Mouse (Mus musculus): ENCODE results near the gene 9130213A22Rik.

Gene 9130213A22Rik

GRCm38 (mm10) chr11:69122336-69122951 is at the start of gene 9130213A22Rik:
9130213A22Rik (minus strand) TSS chr11:69122589.
- peak; percentile 82 for DNase-seq (ENCODE audit: low read depth, low spot score)

- peak; percentile 90 for DNase-seq (ENCODE audit: low read depth, low spot score)
Observed at GRCm38 (mm10) chr11:69171626-69172025, 49.2 kb upstream of the 9130213A22Rik start.

- no peak for DNase-seq (ENCODE audit: low read depth, low spot score)
Observed at GRCm38 (mm10) chr11:69169313-69169712, 46.9 kb upstream of the 9130213A22Rik start.

- no peak for DNase-seq (ENCODE audit: low read depth, low spot score)
Observed at GRCm38 (mm10) chr11:69156800-69157199, 34.4 kb upstream of the 9130213A22Rik start, which contains the start of gene Alox12b. Alox12b (plus strand) TSS chr11:69156989.

GRCm38 (mm10) chr11:69155351-69155750 is 33.0 kb upstream of the 9130213A22Rik start:
- no peak for DNase-seq (ENCODE audit: low read depth, low spot score)

DNA sequence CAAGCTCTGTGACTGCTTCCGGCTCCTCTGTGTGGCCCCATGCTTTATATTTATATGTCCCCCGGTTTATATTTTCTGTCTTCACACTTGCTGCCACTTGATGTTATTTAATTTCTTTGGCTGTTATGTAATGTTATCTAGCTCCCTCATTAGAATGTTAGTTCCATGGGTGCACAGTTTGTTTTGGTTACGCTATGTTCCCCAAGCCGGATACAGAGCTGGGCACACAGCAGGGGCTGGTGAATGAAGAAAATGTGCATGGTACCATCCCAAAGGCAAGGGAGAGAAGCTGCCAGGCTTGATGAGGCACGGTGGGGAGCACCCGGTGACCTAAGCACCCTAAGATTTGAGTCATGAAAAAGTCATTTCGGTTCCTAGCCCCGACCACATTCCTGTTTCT is 31.4 kb upstream of the 9130213A22Rik start:
- no peak for DNase-seq (ENCODE audit: low read depth, low spot score)

DNA sequence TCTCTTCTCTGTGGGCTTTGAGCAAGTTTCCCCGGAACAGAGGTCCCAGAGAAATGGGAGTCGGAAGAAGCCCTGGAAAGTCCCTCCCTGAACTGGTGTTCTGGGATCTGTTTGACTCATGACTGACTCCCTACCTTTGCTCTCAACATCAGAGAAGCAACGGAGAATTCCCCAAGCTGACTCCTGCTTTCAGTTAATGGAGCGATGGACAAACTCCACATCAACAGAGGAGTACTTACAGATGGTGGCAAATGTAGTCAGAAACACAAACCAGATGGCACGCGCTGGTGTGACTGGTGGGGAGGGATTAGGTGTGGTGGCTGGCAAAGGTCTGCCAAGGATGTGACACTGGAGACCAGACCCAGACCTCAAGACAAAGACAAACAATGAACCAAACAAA is 28.6 kb upstream of the 9130213A22Rik start:
- DNase-seq (ENCODE audit: low read depth, low spot score): no peak

DNA sequence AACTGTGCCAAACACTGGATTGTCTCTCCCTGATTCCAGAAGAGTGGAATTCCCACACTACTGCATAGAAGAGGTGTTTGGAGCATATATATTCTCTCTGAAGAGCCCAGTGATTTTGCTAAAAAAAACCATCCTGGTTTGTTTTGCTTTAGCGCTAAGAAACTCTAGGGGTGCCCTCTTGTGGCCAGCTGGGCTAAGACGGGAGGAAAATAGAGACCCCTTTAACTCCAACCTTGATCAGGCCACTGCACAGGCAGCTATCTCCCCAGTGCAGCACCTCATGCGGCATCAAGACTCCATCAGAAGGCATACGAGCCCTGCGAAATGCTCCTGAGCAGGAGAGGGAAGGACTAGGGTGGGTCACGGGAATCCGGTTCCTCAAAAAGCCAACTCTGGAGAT is 28.1 kb upstream of the 9130213A22Rik start:
- no peak for DNase-seq (ENCODE audit: low read depth, low spot score)

DNA sequence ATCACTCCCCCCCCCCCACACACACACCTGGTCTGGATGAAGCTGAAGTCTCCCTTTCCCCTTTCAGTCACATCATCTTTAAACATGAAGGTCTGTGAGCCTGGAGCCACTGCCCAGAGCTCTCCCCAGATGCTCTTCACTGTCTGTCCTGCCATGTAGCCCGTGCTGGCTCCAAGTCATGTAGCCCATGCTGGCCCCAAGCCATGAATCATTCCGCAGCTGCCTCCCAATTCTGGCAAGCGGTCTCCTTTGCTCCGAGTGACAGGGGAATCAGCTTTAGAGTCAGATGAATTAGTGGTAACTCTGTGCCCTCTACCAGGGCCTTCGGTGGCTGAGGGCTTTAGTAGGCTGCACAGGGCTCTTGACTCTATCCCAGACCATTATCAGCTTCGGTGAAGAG is 27.3 kb upstream of the 9130213A22Rik start:
- no peak for DNase-seq (ENCODE audit: low read depth, low spot score)

DNA sequence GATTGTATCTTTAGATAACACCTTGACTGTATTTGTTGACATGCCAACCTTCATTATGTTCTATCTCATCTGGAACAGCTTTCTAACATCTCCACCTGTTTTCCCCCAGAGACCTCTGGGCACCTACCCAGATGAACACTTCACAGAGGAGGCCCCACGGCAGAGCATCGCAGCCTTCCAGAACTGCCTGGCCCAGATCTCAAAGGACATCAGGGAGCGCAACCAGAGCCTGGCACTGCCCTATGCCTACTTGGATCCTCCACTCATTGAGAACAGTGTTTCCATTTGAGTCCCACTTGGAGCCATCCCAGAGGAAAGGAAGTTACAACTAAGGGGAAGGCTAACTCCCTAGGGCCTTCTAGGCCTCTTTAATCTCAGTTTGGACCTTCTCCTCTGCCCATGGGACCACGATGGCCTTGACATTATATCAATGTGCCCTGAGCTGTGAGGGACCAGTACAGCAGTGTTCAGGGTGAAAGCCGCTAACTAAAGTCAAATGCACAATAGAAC is 26.1 kb upstream of the 9130213A22Rik start:
- no peak for DNase-seq (ENCODE audit: low read depth, low spot score)

GRCm38 (mm10) chr11:69147546-69147945 is 25.2 kb upstream of the 9130213A22Rik start:
- DNase-seq (ENCODE audit: low read depth, low spot score): peak; percentile 30

GRCm38 (mm10) chr11:69135361-69135760 is 13.0 kb upstream of the 9130213A22Rik start:
- DNase-seq (ENCODE audit: low read depth, low spot score): no peak

GRCm38 (mm10) chr11:69134622-69134968 is 12.2 kb upstream of the 9130213A22Rik start:
- DNase-seq (ENCODE audit: low read depth, low spot score): no peak

DNA sequence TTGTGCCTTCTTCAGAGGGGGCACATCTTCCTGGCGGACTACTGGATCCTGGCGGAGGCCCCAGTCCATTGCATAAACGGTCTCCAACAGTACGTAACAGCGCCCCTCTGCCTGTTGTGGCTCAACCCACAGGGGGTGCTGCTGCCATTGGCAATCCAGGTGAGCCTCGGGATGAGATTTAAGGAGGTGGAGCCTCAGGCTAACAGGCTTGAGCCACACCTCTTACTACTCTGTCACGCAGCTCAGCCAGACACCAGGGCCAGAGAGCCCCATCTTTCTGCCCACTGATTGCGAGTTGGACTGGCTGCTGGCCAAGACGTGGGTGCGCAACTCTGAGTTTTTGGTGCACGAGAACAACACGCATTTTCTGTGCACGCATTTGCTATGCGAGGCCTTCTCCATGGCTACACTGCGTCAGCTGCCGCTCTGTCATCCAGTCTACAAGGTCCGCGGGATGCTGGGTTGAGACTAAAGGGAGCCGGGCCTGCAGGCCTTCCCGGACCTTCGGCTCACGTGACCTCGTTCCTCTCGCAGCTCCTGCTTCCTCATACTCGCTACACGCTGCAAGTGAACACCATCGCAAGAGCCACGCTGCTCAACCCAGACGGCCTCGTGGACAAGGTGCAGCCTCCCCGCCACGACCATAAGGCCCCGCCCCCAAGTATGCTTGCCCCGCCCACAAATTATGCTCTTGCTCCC is 11.7 kb upstream of the 9130213A22Rik start:
- no peak for DNase-seq (ENCODE audit: low read depth, low spot score)

- DNase-seq (ENCODE audit: low read depth, low spot score): no peak
Observed at GRCm38 (mm10) chr11:69133566-69133922, 11.2 kb upstream of the 9130213A22Rik start.

- DNase-seq (ENCODE audit: low read depth, low spot score): no peak
Observed at GRCm38 (mm10) chr11:69128426-69129122, 6.2 kb upstream of the 9130213A22Rik start.

DNA sequence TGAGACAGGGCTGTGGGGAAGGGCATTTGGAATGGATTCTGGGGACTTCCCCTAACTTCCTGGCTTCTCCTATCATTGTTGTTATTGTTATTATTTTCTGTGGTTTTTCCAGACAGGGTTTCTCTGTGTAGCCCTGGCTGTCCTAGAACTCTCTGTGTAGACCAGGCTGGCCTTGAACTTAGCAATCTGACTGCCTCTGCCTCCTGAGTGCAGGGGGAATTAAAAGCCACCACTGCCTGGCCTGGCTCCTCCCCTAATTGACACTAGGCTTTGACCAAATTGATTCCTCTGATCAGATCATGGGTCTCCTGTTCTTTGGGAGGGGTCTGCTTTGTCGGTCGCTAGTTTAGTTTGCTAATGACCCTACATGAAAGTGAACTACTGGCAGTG is 4.3 kb upstream of the 9130213A22Rik start:
- DNase-seq (ENCODE audit: low read depth, low spot score): no peak

GRCm38 (mm10) chr11:69125919-69126705 is 3.7 kb upstream of the 9130213A22Rik start:
- no peak for DNase-seq (ENCODE audit: low read depth, low spot score)

- DNase-seq (ENCODE audit: low read depth, low spot score): no peak
Observed at GRCm38 (mm10) chr11:69125852-69125918, 3.3 kb upstream of the 9130213A22Rik start, which contains the start of gene Aloxe3. Aloxe3 (plus strand) TSS chr11:69125896.

- DNase-seq (ENCODE audit: low read depth, low spot score): peak; percentile 94
Observed at GRCm38 (mm10) chr11:69125041-69125851, 2.9 kb upstream of the 9130213A22Rik start.

DNA sequence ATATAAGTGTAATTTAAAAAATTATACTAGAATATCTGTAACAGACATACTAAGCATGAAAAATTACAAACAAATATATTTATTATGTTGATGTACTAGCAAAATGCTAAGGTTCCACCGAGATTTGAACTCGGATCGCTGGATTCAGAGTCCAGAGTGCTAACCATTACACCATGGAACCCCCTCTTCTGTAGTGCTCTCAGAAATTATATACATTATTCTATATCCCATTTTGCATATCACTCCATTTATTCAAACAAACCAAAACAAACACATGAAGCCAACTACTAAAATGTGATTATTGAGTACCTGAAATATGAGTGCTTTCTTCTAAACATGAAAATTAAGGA is 2.1 kb upstream of the 9130213A22Rik start:
- peak; percentile 77 for DNase-seq (ENCODE audit: low read depth, low spot score)
